Mouse (Mus musculus): ENCODE results near the gene Gpatch1.

Gene Gpatch1

DNA sequence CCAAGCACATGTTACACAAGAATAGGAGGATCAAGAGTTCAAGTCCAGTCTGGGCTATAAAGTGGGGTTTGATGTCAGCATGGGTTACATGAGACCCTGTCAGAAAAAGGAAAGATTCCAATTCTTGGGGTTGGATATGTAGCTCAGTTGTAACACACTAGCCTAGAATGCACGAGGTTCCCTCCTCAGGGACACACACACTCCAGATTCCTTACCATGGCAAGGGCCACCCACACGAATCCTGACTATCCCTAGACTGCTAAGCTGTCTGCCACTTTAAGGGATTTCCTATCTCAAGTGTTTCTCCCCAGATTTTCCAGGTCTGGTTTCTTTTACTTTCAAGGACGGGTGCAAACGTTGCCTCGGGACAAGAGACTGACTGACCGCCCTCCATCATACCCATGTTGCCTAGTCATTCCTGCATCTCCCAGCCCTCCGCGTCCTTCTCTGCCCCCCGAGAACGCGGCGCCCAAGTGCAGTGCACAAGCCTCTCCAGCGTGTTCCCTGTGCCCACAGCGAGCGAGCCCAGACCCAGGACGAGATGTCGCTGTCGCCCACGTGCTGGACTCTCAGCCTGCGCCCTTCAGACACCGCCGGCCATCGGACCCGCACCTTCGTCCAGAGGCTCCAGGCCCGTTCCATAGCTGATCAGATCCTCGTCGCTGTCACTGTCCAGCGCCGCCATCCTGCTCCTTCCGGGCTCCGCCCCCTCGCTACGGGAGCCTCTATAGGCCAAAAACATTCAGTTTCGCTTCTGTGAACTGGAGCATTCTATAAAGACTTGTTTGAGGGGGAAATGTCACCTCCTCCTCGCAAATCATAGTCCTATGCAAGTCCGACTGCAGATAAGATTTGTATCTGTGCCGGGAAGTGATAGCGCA lies at the start of gene Gpatch1:
Gene Gpatch1, minus strand, starts transcription at position 712 of the 881 bp plus-strand sequence.
- DNase-seq = peak; percentile 91

DNA sequence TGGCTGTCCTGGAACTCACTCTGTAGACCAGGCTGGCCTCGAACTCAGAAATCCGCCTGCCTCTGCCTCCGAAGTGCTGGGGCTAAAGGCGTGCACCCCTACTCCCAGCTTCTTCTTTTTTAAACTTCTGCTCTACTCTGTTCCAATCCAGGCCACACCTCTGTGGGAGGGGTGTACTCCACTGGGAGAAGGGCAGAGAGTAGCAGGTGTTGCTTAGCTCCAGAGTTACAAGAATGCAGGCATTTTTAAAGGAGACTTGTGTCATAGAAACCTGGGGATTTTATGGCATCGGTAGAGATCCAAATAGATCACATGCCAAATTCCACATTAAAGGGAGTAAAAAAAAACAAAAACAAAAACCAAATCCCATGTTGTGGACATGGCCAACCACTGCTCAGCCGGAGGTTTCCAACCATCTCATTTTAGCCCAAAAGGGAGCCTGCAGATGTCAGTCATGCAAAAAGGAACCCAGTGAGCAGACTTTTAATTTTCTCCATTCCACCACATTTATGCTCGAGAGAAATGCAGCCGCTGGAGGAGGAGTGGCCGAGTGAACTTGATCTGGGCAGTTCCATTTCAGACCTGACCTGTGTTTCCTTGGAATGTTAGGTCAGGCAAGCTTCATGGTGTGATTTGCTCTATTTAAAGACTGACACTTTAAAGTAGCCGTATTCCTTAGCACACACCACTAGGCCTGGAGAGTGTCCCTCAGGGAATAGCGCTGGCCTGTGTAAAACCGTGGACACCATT lies 47.1 kb upstream of the Gpatch1 start:
- DNase-seq = peak; percentile 36

DNA sequence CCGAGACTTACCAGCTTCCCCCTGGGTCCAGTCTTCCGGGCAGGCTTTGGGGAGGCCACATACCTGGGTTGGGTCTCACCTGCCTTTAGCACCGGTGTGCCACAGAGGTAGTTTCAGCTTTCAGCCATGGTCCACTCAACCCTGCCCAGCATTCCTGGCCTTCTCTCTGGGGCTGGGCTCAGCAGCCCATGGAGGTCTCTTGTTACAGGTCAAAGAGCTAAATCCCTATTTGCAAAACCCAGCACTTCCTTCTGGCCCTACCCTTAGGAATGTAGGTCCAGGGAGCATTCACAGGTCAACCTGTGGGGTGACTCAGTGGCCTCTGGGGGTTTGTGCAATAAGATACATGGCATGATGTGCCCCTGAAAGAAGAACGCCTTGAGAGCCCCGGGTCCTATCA lies 44.6 kb upstream of the Gpatch1 start:
- no peak for DNase-seq

DNA sequence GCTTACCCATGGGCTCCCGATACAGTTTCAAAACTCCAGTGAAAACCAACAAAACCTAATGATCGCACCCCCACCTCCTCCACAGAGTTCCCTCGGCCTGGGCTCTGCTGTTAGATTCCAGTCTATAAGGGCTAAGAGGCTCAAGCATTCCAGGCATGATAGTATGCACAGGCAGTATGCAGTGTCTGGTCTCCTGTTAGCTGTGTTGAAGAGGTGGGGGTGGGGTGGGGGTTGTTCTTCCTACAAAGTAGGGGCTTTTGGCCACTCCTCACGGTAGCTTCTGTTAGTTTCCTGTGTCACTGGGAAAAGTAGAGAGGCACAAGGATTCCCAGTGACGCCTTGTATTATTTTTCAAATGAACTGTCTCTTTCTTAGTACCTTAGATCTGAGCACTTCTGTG lies 44.0 kb upstream of the Gpatch1 start:
- DNase-seq = no peak

DNA sequence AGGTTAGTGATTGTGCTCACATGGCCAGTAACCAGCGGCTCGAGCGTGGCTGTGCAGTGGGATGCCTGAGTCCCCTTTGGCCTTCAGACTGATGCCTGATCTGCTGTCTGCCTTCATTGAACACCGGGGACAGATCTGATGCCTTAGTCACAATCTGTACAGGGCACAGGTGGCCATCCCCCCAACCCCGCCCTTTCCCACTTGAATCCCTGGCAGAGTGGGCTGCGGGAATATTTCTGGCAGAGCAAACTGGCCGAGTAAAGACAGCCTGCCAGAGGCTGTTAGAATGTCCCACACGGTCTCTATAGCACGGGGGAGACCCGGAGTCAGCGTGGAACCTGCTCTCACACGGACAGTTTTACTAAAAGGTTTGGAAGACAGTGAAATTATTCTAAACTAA lies 39.4 kb upstream of the Gpatch1 start:
- DNase-seq = no peak

DNA sequence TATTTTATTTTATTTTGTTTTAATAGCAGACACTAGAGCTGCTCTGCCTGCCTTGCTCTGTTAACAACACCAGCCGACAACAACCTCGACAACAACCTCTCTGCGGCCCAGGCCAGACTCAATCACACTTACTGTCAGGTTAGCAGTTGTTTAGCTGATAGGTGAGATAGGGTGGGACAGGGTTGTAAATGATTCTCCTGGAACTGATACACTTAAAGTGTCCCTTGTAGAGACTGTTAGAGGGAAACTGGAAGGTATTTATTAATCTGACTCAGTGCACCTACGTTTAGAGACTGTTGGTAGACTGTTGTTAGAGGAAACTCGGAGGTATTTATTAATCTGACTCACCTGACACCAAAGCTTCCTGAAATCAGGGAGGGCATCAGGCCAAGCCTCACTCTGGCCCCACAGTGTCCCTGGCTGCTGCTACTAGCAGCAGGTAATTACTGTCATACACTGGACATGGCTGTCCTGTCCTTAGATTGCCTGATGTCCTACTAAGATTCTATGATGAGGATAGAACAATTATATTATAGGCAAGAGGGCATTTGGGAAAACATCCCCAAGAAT lies 37.1 kb upstream of the Gpatch1 start:
- DNase-seq = no peak

DNA sequence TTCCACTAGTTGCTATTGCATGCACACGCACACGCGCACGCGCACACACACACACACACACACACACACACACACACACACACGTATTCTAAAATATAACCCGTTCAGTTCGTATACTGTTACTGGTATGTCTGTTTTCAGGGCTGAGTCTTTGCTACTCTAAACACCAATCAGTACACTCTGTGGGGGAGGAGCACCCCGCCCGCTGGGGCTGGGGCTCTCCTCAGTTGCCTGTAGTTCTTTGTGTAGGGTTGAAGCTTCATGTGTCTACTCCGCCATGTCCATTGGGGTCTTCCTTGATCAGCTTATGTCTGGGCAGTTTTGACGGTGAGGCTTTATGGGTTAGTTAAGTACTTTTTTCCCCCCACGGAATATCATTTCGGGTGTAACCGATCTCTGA lies 35.1 kb upstream of the Gpatch1 start:
- DNase-seq = no peak

DNA sequence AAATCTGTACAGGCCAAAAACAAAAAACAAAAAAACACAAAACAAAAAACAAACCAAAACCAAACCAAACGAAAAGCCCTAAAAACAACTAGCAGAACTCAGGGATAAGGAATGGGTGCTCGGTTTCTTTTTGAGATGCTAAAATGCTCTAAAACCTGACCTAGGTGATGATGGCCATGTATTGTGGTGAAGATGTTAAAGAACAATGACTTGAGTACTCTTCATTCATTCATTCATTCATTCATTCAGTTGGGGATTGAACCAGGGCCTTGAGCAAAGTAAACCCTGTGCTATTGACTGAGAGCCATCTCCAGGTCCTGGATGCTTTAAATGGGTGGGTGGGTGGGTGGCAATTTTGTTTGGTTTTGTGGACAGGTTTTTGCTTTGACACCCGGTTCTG lies 32.9 kb upstream of the Gpatch1 start:
- no peak for DNase-seq

DNA sequence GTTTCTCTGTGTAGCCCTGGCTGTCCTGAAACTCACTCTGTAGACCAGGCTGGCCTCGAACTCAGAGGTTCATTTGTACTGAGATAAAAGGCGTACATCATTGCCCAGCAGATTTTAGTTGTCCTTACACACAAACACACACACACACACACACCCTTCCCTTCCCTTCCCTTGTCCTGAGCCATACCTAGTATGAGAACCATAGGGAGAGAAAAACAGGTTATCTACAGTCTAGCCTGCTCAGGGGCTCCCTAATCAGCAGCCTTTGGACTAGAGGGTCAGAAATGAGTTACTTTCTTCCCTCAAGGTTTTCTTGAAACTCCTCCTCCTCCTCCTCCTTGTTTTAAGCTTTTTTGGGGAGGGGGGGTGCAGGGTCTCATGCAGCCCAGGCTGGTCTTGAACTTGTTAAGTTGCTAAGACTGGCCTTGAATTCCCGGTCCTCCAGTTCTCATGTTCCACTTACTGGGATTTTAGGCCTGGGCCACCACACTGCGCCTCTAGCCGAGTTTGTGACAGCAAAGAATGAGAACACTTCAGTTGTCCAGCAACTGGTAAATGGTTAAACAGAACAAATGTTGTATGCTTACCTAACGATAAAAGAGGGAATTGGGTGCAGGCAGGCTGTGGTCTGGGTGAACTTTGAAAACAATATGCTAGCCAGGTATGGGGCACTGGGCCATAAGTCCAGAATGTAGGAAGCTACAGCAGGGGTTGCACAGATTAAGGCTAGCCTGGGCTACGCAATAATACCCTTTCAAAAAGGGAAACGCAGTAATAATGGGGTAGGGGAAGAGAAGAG lies 31.8 kb upstream of the Gpatch1 start:
- no peak for DNase-seq

DNA sequence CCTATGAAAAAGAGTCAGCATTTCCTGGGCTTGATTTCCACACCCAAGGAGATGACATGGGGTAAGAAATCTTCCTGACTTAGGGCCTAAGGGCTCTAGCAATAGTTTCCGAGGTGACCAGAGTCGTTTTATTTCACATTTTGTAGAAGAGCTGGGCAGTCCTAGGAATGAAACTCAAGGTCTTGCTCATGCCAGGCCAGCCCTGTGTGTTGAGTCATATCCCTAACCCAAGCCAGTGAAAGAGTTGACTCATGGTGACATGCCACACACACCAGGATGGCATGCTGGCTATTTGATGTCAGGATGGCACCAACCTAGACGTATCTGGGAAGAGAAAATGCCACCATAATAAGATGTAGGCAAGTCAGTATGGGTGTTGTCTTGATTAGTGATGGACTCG lies 30.8 kb upstream of the Gpatch1 start:
- no peak for DNase-seq

DNA sequence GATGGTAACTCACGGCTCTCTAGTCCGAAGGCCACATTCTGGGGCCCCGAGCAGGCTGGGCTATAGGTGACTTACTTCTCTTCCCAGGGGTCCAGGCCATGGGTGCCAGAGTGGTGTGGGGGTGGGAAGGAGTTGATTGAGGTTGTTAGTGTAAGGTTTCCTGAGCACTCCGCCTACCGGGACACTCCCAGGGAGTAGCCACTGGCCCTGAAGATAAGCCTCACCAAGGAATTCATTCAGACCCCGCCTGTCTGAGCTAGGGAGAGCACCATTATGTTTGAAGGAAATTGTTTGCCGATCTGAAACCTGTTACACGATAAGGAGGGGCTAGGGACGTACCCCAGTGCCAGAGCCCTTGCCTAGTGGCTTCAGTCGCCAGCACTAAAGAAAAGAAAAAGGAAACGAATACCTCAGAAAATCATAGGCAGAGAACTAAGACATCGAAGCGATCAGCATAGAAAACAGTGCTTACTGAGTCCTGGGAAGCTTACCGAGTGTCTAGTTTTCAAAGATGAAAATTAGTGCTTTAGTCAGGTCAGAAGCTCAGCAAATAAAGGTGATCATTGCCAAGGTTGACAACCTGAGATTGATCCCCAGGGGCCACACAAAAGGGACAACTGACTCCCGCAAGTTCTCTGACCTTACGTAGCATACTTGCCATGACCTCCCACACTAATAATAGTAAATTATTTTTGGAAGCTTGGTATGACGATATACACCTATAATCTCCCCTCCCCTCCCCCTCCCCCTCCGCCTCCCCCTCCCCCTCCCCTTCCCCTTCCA lies 29.9 kb upstream of the Gpatch1 start:
- DNase-seq = no peak

DNA sequence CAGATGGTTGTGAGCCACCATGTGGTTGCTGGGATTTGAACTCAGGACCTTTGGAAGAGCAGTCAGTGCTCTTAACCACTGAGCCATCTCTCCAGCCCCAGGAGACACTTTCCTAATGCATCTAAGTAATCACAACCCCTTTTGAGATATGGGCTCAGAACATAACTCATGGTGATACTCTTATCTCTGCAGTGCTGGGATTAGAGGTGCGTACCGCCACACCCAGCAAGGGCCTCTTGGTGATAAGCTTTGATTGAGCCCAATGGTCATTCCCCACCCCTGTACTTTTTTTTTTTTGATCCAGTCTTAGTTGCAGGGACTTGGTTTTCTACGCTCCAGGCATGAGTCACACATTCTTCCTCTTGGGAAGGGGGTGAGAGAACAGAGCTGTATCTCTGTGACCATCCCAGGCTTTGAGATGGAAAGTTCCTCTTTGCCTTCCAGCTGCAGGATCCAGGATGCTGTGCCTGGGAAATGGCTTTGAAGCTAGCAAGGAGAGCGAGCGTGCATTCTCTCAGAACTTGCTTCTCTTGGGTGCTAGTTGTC lies 26.6 kb upstream of the Gpatch1 start:
- no peak for DNase-seq

DNA sequence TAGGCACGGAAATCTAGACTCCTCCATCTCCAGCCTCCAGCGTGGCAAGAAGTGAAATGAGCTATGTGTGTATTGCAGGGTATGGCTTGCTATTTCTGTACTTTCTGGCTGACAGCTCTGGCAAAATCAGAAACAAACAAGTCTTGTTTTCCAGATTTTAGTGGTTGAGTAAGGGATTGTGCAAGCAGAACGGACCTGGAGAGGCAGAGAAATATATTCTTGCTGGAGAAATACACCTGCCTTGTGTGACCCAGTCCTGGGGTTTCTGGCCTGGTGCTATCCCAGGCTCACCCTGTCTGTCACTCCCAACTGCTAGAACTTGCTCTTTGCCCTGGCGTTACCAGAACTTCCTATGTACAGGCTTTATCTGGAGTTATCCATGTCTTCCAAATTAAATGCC lies 24.3 kb upstream of the Gpatch1 start:
- no peak for DNase-seq

DNA sequence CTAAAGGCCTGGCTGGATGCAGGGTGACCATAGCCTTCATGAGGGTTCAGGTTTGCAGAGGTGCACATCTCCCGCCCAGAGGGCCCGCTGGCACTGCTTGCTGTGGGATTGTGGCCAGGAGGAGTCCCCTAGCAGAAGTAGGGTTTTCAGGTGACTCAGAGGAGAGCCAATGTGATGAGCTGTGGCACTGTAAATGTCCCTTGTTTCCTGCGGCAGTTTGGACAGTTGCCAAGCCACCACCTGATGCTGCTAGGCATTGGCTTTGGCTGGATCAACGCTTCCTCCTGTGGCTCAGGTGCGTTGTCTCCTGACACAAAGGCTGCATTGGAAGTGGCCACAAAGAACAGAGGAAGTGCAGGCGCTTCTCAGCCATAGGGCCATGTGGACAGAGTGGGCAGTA lies 23.0 kb upstream of the Gpatch1 start:
- no peak for DNase-seq

DNA sequence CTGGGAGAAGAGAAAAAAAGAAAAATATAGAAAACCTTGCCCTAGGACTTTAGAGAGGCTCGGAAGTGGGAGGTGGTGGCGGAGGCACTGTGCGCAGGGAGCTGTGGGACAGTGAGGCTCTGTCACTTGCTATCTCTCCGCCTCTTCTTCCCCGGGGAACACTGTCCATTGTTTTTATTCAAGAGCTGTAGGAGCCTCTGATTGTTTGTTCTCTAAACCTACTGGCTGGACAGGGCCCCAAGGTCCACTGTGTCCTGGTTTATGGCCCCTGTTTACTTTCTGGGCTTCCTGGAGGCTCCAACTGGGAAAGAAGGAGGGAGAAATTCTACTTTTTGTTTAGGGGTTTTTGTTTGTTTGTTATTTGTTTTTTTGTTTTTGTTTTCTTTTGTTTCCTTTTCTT lies 22.0 kb upstream of the Gpatch1 start:
- DNase-seq = peak; percentile 20

DNA sequence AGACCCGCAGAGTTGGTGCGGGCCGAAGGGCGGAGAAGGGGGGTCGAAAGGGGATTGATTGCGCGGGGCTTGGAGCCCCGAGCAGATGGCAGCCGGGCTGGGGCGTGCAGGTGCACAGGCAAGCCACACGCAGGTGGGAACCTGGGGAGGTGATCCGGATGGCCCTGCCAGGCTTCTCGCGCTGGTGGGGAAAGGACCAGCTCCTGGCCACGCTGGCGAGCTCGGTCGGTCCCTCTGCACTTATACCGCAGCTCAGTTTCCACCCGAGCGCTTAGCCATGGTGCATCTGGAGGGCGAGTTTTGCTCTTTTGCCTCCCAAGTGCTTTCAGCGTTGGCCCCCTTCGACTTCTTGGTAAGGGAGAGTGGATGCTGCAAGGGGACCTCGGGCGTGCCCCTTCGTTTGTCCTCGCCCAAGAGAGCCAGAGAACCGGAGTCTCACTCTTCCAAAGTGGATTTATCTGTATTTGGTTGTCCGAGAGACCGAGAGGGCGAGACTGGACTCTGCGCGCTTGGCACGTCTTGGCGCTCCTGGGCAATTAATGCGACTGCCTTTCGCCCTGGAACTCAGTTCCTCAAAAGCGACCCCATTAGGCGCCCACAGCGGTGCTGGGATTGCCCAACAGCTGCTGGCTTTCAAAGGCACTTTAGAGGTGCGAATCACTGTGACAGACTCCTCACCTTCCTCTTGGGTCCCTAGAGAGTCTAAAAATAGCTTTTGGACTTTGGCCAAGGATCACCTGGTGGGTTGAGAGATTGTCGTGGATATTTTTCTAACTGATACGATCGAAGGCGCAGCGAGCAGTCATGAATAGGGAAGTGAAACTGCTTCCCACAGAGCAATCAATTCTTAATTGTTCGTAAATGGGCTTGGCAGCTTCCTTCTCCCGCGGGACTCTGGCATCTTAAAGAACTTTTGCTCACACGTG lies 16.6 kb upstream of the Gpatch1 start:
- peak; percentile 45 for DNase-seq

DNA sequence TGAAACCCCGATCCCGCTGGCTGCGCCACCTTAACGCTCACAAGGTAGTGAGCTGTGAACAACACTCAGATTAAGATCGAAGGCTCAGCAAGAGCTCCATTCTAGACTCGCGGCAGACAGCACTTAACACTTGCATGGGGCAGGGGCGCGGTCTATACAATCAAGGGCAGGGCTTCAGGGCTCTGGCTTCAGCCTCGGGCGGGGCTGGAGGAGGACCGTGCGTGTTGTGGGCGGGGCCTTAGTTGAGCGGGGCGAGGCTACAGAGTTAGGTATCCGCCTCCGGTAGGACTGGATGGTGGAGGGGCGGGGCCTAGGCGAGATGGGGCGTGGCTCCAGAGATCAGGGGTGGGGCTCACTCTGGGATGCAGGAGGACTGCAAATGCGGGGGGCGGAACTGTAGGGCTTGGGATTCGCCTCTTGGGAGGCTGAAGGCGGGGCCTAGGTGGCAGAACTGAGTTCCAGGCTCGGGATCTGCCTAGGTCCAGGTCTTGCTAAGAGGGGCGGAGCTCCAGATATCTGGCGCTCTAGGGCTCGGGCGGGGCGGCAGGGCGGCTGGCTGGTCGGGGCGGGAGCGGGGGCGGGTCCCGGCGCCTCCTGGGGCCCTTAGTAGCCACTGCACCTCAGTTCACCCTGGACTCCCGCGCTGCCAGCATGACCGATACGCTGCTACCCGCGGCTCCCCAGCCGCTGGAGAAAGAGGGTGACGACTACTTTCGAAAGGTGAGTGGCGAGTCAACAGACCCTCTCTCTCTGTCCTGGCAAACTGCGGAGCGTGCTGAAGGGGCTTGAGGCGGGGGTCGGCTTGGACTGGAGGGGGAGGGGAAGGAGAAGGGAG lies 15.7 kb upstream of the Gpatch1 start, which contains the start of gene Rhpn2:
Gene Rhpn2, plus strand, starts transcription at position 479 of the 835 bp plus-strand sequence.
- peak; percentile 98 for DNase-seq

DNA sequence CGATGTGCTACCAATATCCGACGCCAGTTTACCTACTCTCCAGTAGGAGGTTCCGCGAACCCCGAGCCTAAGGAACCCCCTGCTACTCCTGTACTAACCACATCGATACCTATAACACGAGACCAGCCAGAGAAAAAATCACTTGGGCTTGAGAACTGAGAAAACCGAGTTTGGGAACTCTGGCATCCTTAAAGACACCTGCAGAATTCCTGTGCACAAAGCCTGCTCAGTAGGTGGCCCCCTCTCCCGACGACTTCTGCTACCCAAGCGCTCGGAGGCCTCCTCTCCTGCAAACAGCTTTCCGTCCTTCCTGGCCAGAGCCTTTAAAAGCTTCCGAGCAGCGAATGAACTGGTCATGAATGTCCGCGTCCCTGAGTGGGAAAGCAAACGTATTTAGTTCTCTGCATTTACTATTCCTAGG lies 15.0 kb upstream of the Gpatch1 start:
- peak; percentile 52 for DNase-seq

DNA sequence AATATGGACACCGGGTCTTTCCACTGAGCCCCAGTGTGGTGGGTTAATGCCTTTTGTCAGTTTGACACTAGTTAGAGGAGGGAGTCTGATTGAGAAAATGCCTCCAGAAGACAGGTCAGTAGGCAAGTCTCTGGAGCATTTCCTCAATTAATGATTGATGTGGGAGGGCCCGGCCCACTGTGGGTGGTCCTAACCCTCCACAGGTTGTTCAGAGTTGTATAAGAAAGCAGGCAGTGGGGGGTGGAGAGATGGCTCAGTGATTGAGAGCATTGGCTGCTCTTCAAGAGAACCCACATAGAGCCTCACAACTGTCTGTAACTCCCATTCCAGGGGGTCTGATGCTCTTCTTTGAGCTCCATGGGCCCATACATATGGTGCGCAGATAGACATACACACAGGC lies 13.3 kb upstream of the Gpatch1 start:
- DNase-seq = no peak
